ENCODE assay signal across 27 mouse cellular contexts in the genomic region with DNA sequence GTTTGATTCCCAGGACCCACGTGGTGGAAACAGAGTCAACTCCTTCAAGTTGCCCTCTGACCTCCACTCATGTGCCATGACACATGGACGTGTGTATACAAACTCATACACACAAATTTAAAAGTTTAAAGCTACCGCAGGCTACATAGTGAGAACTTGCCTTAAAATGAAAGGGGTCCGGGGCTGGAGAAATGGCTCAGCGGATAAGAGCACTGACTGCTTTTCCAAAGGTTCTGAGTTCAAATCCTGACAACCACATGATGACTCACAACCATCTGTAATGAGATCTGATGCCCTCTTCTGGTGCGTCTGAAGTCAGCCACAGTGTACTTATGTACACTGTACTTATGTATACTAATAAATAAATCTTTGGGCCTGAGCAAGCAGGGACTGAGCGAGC. TPM values are rescaled to one million over a fixed set of nuclear protein-coding genes. Genes with fewer than 3 reads are reported as not detected.
DNase-seq lines count a peak whose midpoint lies in the region; ATAC-seq and TF ChIP-seq lines count a peak whose summit lies in the region.
"Had no signal": no experiment of that assay in that cellular context is flagged by ENCODE, and none has a peak within 500 bp of the region (broad histone marks: within the 10 kb centered on the region; RNA-seq: fewer than 3 reads in every experiment).

No protein-coding gene starts in this region.

- H3K9ac ChIP-seq in heart, adult 2 months (ENCODE audit: low read depth, low read length) = no peak overlapping the region
- H3K9ac ChIP-seq in heart, embryonic 12.5 days = no peak overlapping the region
- H3K9ac ChIP-seq in kidney, postnatal 0 days (ENCODE audit: low read depth, low read length) = no peak overlapping the region
- no peak overlapping the region for H3K9ac ChIP-seq in kidney, embryonic 15.5 days
- H3K9ac ChIP-seq: embryonic facial prominence, embryonic 13.5 days; forebrain, embryonic 12.5 days; forebrain, embryonic 15.5 days; heart, embryonic 15.5 days; hindbrain, embryonic 14.5 days had no signal

- no peaks in the 10 kb centered on the region for H3K27me3 ChIP-seq in heart, adult 2 months (ENCODE audit: control insufficient read depth, insufficient read depth, low read length)
- no peaks in the 10 kb centered on the region for H3K27me3 ChIP-seq in heart, embryonic 12.5 days (replicated peaks)
- H3K27me3 ChIP-seq in kidney, postnatal 0 days (ENCODE audit: insufficient read depth, low read length) = no peaks in the 10 kb centered on the region
- H3K27me3 ChIP-seq in kidney, embryonic 15.5 days = no peaks in the 10 kb centered on the region
- H3K27me3 ChIP-seq: embryonic facial prominence, embryonic 13.5 days; forebrain, embryonic 12.5 days; forebrain, embryonic 15.5 days; heart, embryonic 15.5 days had no signal

- H3K36me3 ChIP-seq in heart, adult 2 months (ENCODE audit: control insufficient read depth, insufficient read depth, low read length) = no peaks in the 10 kb centered on the region
- no peaks in the 10 kb centered on the region for H3K36me3 ChIP-seq in heart, embryonic 12.5 days
- H3K36me3 ChIP-seq in kidney, postnatal 0 days (ENCODE audit: insufficient read depth, low read length) = no peaks in the 10 kb centered on the region
- no peaks in the 10 kb centered on the region for H3K36me3 ChIP-seq in kidney, embryonic 15.5 days
- H3K36me3 ChIP-seq: embryonic facial prominence, embryonic 13.5 days; forebrain, embryonic 12.5 days; forebrain, embryonic 15.5 days; heart, embryonic 15.5 days; hindbrain, embryonic 10.5 days had no signal

- no peak for ATAC-seq in heart, embryonic 12.5 days (ENCODE audit: insufficient number of reproducible peaks, low FRiP score)
- no peak for ATAC-seq in kidney, postnatal 0 days (replicated peaks; ENCODE audit: low FRiP score, low read depth)
- ATAC-seq in kidney, embryonic 15.5 days (replicated peaks; ENCODE audit: low FRiP score) = no peak
- ATAC-seq: CD4-positive, CD25-positive, alpha-beta regulatory T cell, adult 4 months; forebrain, embryonic 15.5 days had no signal

- WGBS in heart, adult 2 months = 93% methylated on average over 7 of the region's 7 CpGs
- 85% methylated on average over 7 of the region's 7 CpGs for WGBS in heart, embryonic 12.5 days
- 88% methylated on average over 7 of the region's 7 CpGs for WGBS in kidney, postnatal 0 days
- WGBS in kidney, embryonic 15.5 days = 81% methylated on average over 7 of the region's 7 CpGs

- H3K4me3 ChIP-seq in heart, adult 2 months = no peak overlapping the region
- no peak overlapping the region for H3K4me3 ChIP-seq in heart, embryonic 12.5 days
- no peak overlapping the region for H3K4me3 ChIP-seq in kidney, postnatal 0 days (replicated peaks; ENCODE audit: low read depth, low read length)
- no peak overlapping the region for H3K4me3 ChIP-seq in kidney, embryonic 15.5 days (replicated peaks)
- H3K4me3 ChIP-seq: embryonic facial prominence, embryonic 10.5 days; embryonic facial prominence, embryonic 13.5 days; erythroblast, embryonic 14.5 days; forebrain, embryonic 12.5 days; forebrain, embryonic 15.5 days; heart, embryonic 15.5 days; hindbrain, embryonic 10.5 days had no signal

- H3K79me2 ChIP-seq in heart, adult 2 months (replicated peaks; ENCODE audit: control insufficient read depth, insufficient read depth, low read length) = no peaks in the 10 kb centered on the region

- no peak for TF ChIP-seq POLR2A in heart, adult 2 months (IDR thresholded peaks at IDR 0.05; ENCODE audit: insufficient read depth, low read depth, low read length)

- intact Hi-C loops in heart, adult 2 months (cut with DNase I) = loop anchor here (5.0 kb wide), 1 partner anchor 37 kb away; no protein-coding TSS in a partner anchor

- peak in 1 of 2 experiments; percentile 10 for DNase-seq in heart, adult 2 months
- DNase-seq in kidney, postnatal 0 days (ENCODE audit: low spot score) = no peak
- DNase-seq in thymus, postnatal 4 days = peak; percentile 15
- no peak for DNase-seq in thymus, postnatal 10 days (ENCODE audit: low spot score in 2 of 2)
- DNase-seq in frontal cortex, postnatal 36 days (ENCODE audit: low spot score in 2 of 2) = no peak
- DNase-seq: adrenal gland, adult 2 months; cerebellum, adult 11-12 months; cerebellum, adult 8-10 months; cerebellum, postnatal 10 days; cerebellum, postnatal 36 days; embryo, embryonic 11 days; gastrocnemius, postnatal 14 days; heart, adult 18-20 months; heart, postnatal 10 days; heart, postnatal 36 days had no signal

- no peaks in the 10 kb centered on the region for H3K9me3 ChIP-seq in heart, embryonic 12.5 days (replicated peaks)
- H3K9me3 ChIP-seq in kidney, postnatal 0 days (replicated peaks; ENCODE audit: low read length) = no peaks in the 10 kb centered on the region
- H3K9me3 ChIP-seq in kidney, embryonic 15.5 days (replicated peaks) = no peaks in the 10 kb centered on the region
- H3K9me3 ChIP-seq: embryonic facial prominence, embryonic 10.5 days; embryonic facial prominence, embryonic 13.5 days; forebrain, embryonic 12.5 days; forebrain, embryonic 15.5 days; heart, embryonic 15.5 days; hindbrain, embryonic 10.5 days had no signal

- no peak overlapping the region for H3K4me2 ChIP-seq in heart, embryonic 12.5 days
- H3K4me2 ChIP-seq in kidney, postnatal 0 days (ENCODE audit: low read length) = no peak overlapping the region
- H3K4me2 ChIP-seq in kidney, embryonic 15.5 days = no peak overlapping the region
- H3K4me2 ChIP-seq: embryonic facial prominence, embryonic 13.5 days; forebrain, embryonic 12.5 days; forebrain, embryonic 15.5 days; heart, embryonic 11.5 days; heart, embryonic 15.5 days; hindbrain, embryonic 14.5 days had no signal

- peaks cover 5% of the 10 kb centered on the region for H3K4me1 ChIP-seq in heart, adult 2 months (ENCODE audit: control insufficient read depth, insufficient read depth, low read length)
- H3K4me1 ChIP-seq in heart, embryonic 12.5 days (replicated peaks) = peaks cover 12% of the 10 kb centered on the region
- H3K4me1 ChIP-seq in kidney, postnatal 0 days (replicated peaks; ENCODE audit: insufficient read depth, low read length) = peaks cover 10% of the 10 kb centered on the region; the same call in 1 of the 2 replicates
- H3K4me1 ChIP-seq in kidney, embryonic 15.5 days = peaks cover 14% of the 10 kb centered on the region

- no peak for TF ChIP-seq EP300 in heart, adult 2 months (IDR thresholded peaks at IDR 0.05; ENCODE audit: insufficient read depth, low read depth, low read length)

- TF ChIP-seq CTCF in heart, adult 2 months (IDR thresholded peaks at IDR 0.05) = peak; percentile 29
- peak; percentile 16; the same call in 1 of the 2 replicates for TF ChIP-seq CTCF in kidney, postnatal 0 days (IDR thresholded peaks at IDR 0.05; ENCODE audit: low read depth)

- H3K27ac ChIP-seq in heart, adult 2 months = no peak overlapping the region
- no peak overlapping the region for H3K27ac ChIP-seq in heart, embryonic 12.5 days (ENCODE audit: poor library complexity, severe bottlenecking)
- H3K27ac ChIP-seq in kidney, postnatal 0 days = no peak overlapping the region
- H3K27ac ChIP-seq in kidney, embryonic 15.5 days = no peak overlapping the region
- H3K27ac ChIP-seq: embryonic facial prominence, embryonic 10.5 days; embryonic facial prominence, embryonic 13.5 days; forebrain, embryonic 12.5 days; forebrain, embryonic 15.5 days; heart, embryonic 15.5 days; hindbrain, embryonic 10.5 days; hindbrain, embryonic 14.5 days had no signal

RNA-seq across cellular contexts. Expression of a gene that starts 2.6 kb away (rescaled TPM):
- total RNA-seq in heart, adult 2 months (2021) = 10 to 100 TPM; 23.8 to 26.4 TPM
- polyA plus RNA-seq in heart, adult 2 months (2012; rRNA removed) = 13.4 and 18.0 TPM in 2 replicates
- polyA plus RNA-seq in heart, embryonic 12.5 days (2016; fragmentation: Nextera tagmentation; extraction: Ambion mirVana) = 64.8 and 72.8 TPM in 2 replicates
- 46.7 and 49.8 TPM in 2 replicates for polyA plus RNA-seq in kidney, postnatal 0 days (2015; fragmentation: Nextera tagmentation; extraction: Ambion mirVana)
- 77.5 and 84.3 TPM in 2 replicates for polyA plus RNA-seq in kidney, embryonic 15.5 days (2015; fragmentation: Nextera tagmentation; extraction: Ambion mirVana)
